Mouse (Mus musculus): Measurements from ENCODE around the gene Gpr150. TPM values are rescaled to one million over a fixed set of nuclear protein-coding genes. Genes with fewer than 3 reads are reported as not detected.

Gpr150 gene
- total RNA-seq, 1 experiment from 2014 or later = not detected

DNA sequence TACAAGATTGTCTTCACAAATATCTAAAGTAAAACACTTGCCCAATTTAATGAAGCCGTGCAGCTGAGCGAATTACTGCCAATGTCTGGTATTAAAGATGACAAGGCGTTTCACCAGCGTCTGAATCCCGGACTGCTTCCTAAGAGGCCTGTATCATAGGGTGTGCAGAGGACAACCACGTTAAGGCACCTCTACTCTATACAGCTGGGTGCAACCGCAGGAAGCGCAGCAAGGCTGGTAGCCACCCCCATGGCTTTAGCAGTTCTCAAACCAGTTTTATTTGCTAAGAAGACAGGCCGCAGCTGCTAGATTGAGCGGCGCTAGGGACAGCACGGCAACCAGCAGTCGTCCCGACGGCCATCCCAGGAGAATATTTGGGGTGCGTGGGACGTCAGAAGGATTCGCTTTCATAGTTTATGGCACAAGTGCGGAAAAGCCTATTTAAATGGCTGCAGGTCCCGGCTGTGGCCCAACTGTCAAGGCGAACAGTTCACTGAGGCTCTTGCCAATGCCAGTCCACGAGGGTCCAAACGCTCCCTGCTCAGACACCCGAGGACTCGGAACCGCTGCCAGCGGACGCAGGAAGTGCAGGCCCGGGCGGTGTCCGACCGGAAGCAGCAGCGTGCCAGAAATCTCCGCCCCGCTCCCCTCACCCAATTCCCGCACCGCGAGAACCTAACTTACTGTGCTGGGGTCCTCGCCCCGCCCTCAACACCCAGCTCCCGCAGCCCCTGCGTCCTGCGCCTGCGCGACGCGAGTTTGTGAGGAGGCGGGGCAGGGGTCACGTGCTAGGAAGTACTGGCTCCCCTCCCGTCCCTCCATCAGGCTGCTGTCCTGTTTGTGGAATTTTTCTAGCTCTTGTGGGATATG, 38.6 kb downstream of the Gpr150 start, which contains the start of gene Rfesd:
Rfesd (minus strand) TSS at position 746 of the 870 bp plus-strand sequence.
- peak; percentile 94 for ATAC-seq (ENCODE audit: extremely low read depth, insufficient number of reproducible peaks, low FRiP score, poor library complexity, severe bottlenecking)

DNA sequence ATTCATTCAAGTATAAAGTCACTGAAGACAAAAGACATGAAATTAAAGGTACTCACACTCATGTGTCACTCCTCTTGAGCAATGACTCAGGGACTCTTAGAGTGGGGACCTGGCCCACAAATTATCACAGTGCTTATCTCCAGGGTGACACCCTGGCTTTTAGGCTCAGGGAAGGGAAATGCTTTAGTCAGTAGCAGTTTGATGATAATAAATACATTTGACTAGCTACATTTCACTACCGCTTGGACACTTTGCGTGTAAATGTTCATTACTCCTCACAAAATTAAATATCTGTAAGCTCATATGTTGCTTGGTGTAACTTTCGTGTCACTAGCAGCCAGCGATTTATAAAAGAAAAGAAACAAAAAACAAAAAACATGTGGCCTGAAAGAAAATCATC, 39.3 kb downstream of the Gpr150 start:
- ATAC-seq (ENCODE audit: extremely low read depth, insufficient number of reproducible peaks, low FRiP score, poor library complexity, severe bottlenecking) = no peak

DNA sequence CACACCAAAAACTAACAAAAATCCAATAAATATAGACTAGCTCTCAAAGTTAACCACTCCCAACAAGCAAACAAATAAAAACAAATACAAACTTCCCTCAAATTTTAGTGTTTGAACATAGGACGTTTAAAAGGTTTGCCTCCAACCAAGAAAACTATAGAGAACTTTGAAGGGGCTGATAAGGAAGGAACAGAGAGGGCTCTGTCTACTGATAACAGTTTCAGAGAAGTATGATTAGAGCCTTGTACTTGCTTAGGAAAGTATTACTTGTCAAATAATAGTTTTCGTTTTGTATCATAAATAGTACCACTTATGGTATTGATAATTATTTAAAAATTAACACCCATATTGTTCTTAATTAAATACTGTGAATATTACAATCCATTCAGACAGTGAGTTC, 42.3 kb downstream of the Gpr150 start:
- no peak for ATAC-seq (ENCODE audit: extremely low read depth, insufficient number of reproducible peaks, low FRiP score, poor library complexity, severe bottlenecking)

Other genes starting within 250 kb of the Gpr150 start
- gene Glrx, start 217.1 kb downstream of the Gpr150 start, total RNA-seq (2017) = 96.4 and 107 TPM in 2 replicates
- gene Rhobtb3, start 113.1 kb downstream of the Gpr150 start, total RNA-seq (2017) = 0.23 TPM in 1 of 2 replicates, not detected in the other
- gene Spata9, start 89.8 kb downstream of the Gpr150 start, total RNA-seq (2017) = not detected in 2 replicates
- 8.8 and 14.3 TPM in 2 replicates for gene Rfesd, start 38.3 kb downstream of the Gpr150 start, total RNA-seq (2017)
- gene Arsk, start 41.7 kb upstream of the Gpr150 start, total RNA-seq (2017) = 16.3 and 20.1 TPM in 2 replicates
- gene Ttc37, start 41.7 kb upstream of the Gpr150 start, total RNA-seq (2017) = 25.3 and 27.6 TPM in 2 replicates
- not detected in 2 replicates for gene Fam81b, start 248.1 kb upstream of the Gpr150 start, total RNA-seq (2017)